Comparison of ENCODE assay signal across 11 mouse cellular contexts in the genomic region with DNA sequence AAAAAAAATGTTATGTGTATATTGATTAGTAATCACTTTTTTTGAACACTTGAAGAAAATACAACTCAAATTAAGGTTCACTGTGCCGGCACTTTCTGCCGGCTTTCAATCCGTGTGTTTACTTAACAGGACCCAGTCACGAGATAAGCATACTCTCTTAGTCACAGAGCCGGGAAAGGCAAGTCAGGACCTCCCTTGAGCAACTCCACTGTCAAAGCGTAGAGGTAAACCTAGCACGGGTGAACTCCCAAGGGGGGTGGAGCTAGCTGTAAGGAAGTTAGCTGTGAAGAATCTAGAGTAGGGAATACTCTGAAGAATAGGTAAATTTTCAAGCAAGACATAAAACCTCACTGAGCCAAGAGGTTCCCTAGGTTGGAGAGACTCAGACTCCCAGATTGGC.
"Had no signal": no experiment of that assay in that cellular context is flagged by ENCODE, and none has a peak within 500 bp of the region (broad histone marks: within the 10 kb centered on the region; RNA-seq: fewer than 3 reads in every experiment).

No protein-coding gene starts in this region.

- H3K9me3 ChIP-seq: limb, embryonic 13.5 days; midbrain, embryonic 12.5 days had no signal

- H3K4me1 ChIP-seq: limb, embryonic 13.5 days; midbrain, embryonic 12.5 days had no signal

- H3K4me3 ChIP-seq: layer of hippocampus, adult 2 months; limb, embryonic 13.5 days; midbrain, embryonic 12.5 days had no signal

- DNase-seq: kidney, adult 8-10 months; kidney, postnatal 10 days; kidney, postnatal 4 days; right cerebral cortex, postnatal 14 days; thymus, adult 2 months; thymus, postnatal 25 days had no signal

- H3K27ac ChIP-seq: layer of hippocampus, adult 2 months; limb, embryonic 13.5 days; liver, embryonic 14.5 days; midbrain, embryonic 12.5 days had no signal

- ATAC-seq: midbrain, embryonic 16.5 days had no signal

- H3K27me3 ChIP-seq: limb, embryonic 13.5 days; midbrain, embryonic 12.5 days had no signal

- H3K36me3 ChIP-seq: limb, embryonic 13.5 days; midbrain, embryonic 12.5 days had no signal

- H3K4me2 ChIP-seq: limb, embryonic 13.5 days; midbrain, embryonic 12.5 days had no signal

- H3K9ac ChIP-seq: limb, embryonic 13.5 days; liver, embryonic 14.5 days; midbrain, embryonic 12.5 days had no signal
